Mouse (Mus musculus): ENCODE measurements at regions not wholly inside any gene's neighbourhood (a gene's known extent, or its start where the extent isn't known, plus 50 kb on each side); places are given as distances from the start of the nearest gene placed in this dataset.

DNA sequence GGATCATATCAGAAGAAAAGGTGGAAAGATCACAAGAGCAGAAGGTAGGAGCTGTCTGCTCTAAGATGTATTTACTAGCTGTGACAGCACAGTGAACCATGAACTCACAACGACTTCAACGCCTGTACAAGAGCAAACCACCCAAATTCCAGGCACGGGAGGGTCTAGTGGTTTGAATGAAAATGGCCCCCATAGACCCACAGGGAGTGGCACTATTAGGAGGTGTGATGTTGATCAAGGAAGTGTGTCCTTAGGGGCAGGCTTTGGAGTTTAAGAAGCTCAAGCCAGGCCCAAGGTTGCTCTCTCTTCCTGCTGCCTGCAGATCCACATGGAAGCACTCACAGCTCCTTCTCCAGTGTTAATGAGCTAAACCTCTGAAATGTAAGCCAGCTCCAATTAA lies 83.5 kb upstream of the Ssbp2 start:
- TF ChIP-seq ZNF384 (IDR thresholded peaks at IDR 0.05; ENCODE audit: low read depth, low read length) (no peak), CHD2 (IDR thresholded peaks at IDR 0.05; ENCODE audit: low read depth, low read length) (no peak), ZC3H11A (IDR thresholded peaks at IDR 0.05; ENCODE audit: borderline replicate concordance, low read depth, low read length) (no peak), HCFC1 (IDR thresholded peaks at IDR 0.05; ENCODE audit: borderline replicate concordance, insufficient read depth, low read length) (no peak)
